Mouse (Mus musculus): ENCODE measurements at regions not wholly inside any gene's neighbourhood (a gene's known extent, or its start where the extent isn't known, plus 50 kb on each side); places are given as distances from the start of the nearest gene placed in this dataset.

DNA sequence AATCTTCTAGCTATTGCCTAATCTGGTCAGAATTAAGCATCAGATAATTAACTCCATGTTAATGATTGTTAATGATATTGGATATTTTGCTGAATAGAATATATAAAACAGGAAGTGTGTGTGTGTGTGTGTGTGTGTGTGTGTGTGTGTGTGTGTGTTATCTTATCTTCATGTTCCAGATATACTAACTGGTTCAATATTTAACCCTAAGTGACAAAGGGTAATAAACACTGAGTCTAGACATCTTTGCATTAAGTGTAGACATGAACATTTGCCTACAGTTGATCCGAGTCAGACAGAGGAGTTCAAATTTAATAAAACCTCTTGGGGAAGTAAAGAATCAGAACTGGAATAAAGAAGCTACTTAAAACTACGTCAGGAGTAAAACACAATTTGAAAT, 161.6 kb downstream of the Fsip2 start:
- Histone ChIP-seq H3K9ac (ENCODE audit: low read depth, low read length) (no peak overlapping the region), H3K4me1 (ENCODE audit: control insufficient read depth, insufficient read depth, low read length) (no peaks in the 10 kb centered on the region), H3K4me2 (ENCODE audit: low read depth, low read length) (no peak overlapping the region), H3K27me3 (replicated peaks; ENCODE audit: control insufficient read depth, insufficient read depth, low read length) (no peaks in the 10 kb centered on the region), H3K36me3 (ENCODE audit: control insufficient read depth, insufficient read depth, low read length) (no peaks in the 10 kb centered on the region), H3K27ac (replicated peaks; ENCODE audit: low read depth, low read length) (no peak overlapping the region), H3K9me3 (ENCODE audit: control insufficient read depth, low read length) (no peaks in the 10 kb centered on the region), H3K4me3 (ENCODE audit: low read depth, low read length) (no peak overlapping the region)
- ATAC-seq (ENCODE audit: low read depth): no peak
- 69% methylated on average over 2 of the region's 2 CpGs for WGBS
- no peak for DNase-seq (ENCODE audit: low spot score)

DNA sequence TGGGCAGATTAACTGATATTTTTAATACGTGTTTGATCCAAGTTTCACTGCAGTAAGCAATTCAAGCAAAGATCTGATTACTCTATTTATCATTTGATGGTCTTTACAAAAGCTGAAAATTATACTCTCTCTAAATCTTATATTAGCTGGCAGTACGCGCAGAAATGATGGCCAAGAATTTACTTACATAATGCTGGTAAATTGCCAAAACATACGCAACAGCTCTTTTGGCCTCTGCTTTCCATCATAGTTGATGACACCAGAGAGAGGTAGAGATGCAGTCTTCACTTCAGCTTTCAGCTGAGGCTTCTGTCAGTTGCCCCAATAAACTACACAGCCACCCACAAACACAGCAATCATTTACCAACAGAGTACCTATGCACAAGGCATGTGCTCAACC, 182.9 kb downstream of the Fsip2 start:
- ATAC-seq (ENCODE audit: low read depth): no peak
- DNase-seq (ENCODE audit: low spot score): peak; percentile 68
- Histone ChIP-seq H3K9ac (ENCODE audit: low read depth, low read length) (no peak overlapping the region), H3K27me3 (replicated peaks; ENCODE audit: control insufficient read depth, insufficient read depth, low read length) (no peaks in the 10 kb centered on the region), H3K4me1 (ENCODE audit: control insufficient read depth, insufficient read depth, low read length) (0 out of 2 replicates have a peak, but pooled peaks cover 2% of the 10 kb centered on the region), H3K36me3 (ENCODE audit: control insufficient read depth, insufficient read depth, low read length) (no peaks in the 10 kb centered on the region), H3K4me2 (ENCODE audit: low read depth, low read length) (no peak overlapping the region), H3K4me3 (ENCODE audit: low read depth, low read length) (no peak overlapping the region), H3K27ac (replicated peaks; ENCODE audit: low read depth, low read length) (no peak overlapping the region), H3K9me3 (ENCODE audit: control insufficient read depth, low read length) (0 out of 2 replicates have a peak, but pooled peaks cover 4% of the 10 kb centered on the region)
- WGBS: 58% methylated on average over 4 of the region's 4 CpGs

DNA sequence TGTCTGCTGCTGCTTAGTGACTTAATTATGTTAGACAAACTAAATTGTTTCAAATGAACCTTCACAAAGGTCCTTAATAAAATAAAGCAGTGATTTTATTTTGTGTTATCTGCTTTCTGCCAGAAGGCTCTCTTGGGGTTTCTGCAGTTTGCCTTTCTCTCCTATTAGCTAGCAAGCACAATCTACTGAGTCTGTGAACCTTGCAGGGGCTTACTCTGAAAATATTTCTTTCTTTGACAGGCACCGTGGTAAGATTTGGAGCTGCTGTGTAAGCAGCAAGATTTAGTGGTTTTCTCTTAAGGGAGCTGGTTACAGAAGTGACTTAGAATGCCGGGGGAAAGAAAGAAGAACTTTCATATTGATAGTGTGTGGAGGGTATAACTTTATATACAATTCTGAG, 187.3 kb downstream of the Fsip2 start:
- DNase-seq (ENCODE audit: low spot score) (peak; percentile 17), ATAC-seq (ENCODE audit: low read depth) (no peak)
- H3K4me3 ChIP-seq (ENCODE audit: low read depth, low read length): no peak overlapping the region
- no peak overlapping the region for H3K9ac ChIP-seq (ENCODE audit: low read depth, low read length)
- H3K36me3 ChIP-seq (ENCODE audit: control insufficient read depth, insufficient read depth, low read length): no peaks in the 10 kb centered on the region
- H3K4me2 ChIP-seq (ENCODE audit: low read depth, low read length): no peak overlapping the region
- WGBS: 44% methylated on average over 2 of the region's 2 CpGs
- 0 out of 2 replicates have a peak, but pooled peaks cover 6% of the 10 kb centered on the region for H3K4me1 ChIP-seq (ENCODE audit: control insufficient read depth, insufficient read depth, low read length)
- H3K27me3 ChIP-seq (replicated peaks; ENCODE audit: control insufficient read depth, insufficient read depth, low read length): no peaks in the 10 kb centered on the region
- H3K27ac ChIP-seq (replicated peaks; ENCODE audit: low read depth, low read length): no peak overlapping the region
- H3K9me3 ChIP-seq (ENCODE audit: control insufficient read depth, low read length): no peaks in the 10 kb centered on the region

DNA sequence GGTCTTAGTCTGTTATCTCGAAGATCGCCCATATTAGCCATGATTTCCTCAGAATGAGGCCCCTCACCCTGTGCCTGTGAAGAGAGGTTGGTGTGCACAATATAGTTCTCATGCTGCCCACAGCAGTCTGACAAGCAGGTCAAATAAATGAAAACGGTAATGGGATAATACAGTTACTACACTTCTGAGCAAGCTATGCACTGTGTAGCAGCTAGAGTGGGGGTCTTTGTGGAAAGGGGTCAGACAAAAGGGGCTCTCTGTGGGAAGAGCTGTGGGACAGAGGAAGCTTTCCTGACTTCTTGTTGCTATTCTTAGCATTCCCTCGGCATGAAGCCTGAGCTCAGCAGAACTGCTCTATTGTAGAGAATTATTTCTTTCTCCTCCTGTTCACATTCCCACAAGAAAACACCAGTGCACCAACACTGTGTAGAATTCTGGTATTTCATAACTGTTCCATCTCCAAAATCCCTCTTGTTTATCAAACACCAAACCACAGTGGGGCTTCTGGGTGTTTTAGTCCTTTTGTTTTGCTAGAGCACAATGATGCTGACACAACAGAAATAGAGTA, 187.9 kb downstream of the Fsip2 start:
- 40% methylated on average over 4 of the region's 4 CpGs for WGBS
- no peak overlapping the region for H3K27ac ChIP-seq (replicated peaks; ENCODE audit: low read depth, low read length)
- DNase-seq (ENCODE audit: low spot score) (peak; percentile 16), ATAC-seq (ENCODE audit: low read depth) (peak; percentile 30; the same call in 1 of the 2 replicates)
- H3K9ac ChIP-seq (ENCODE audit: low read depth, low read length): no peak overlapping the region
- H3K27me3 ChIP-seq (replicated peaks; ENCODE audit: control insufficient read depth, insufficient read depth, low read length): no peaks in the 10 kb centered on the region
- H3K9me3 ChIP-seq (ENCODE audit: control insufficient read depth, low read length): no peaks in the 10 kb centered on the region
- H3K4me1 ChIP-seq (ENCODE audit: control insufficient read depth, insufficient read depth, low read length): 0 out of 2 replicates have a peak, but pooled peaks cover 6% of the 10 kb centered on the region
- H3K36me3 ChIP-seq (ENCODE audit: control insufficient read depth, insufficient read depth, low read length): no peaks in the 10 kb centered on the region
- no peak overlapping the region for H3K4me3 ChIP-seq (ENCODE audit: low read depth, low read length)
- no peak overlapping the region for H3K4me2 ChIP-seq (ENCODE audit: low read depth, low read length)

DNA sequence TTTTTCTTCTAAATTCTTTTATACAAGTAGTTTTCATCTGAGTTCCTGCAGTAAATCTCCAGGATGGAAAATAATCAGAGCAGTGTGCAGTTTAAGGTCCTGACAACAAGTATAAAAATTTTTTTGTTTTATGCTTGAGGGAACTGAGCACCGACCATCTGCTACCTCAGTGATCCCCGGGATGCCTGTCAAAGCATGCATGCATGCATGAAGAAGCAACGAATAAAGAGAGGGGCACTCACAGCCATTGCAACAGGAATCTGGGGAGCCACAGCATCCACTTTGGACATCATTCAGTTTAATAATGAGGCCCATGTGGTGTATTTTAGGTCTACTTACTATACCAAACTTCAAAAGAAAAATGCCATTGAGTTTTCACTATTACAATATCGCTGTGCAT, 222.4 kb downstream of the Fsip2 start:
- Histone ChIP-seq H3K4me3 (ENCODE audit: low read depth, low read length) (no peak overlapping the region), H3K4me1 (ENCODE audit: control insufficient read depth, insufficient read depth, low read length) (no peaks in the 10 kb centered on the region), H3K9me3 (ENCODE audit: control insufficient read depth, low read length) (no peaks in the 10 kb centered on the region), H3K27ac (replicated peaks; ENCODE audit: low read depth, low read length) (no peak overlapping the region), H3K27me3 (replicated peaks; ENCODE audit: control insufficient read depth, insufficient read depth, low read length) (no peaks in the 10 kb centered on the region), H3K4me2 (ENCODE audit: low read depth, low read length) (no peak overlapping the region), H3K36me3 (ENCODE audit: control insufficient read depth, insufficient read depth, low read length) (no peaks in the 10 kb centered on the region), H3K9ac (ENCODE audit: low read depth, low read length) (no peak overlapping the region)
- ATAC-seq (ENCODE audit: low read depth): no peak
- WGBS: 58% methylated on average over 4 of the region's 4 CpGs
- DNase-seq (ENCODE audit: low spot score): peak; percentile 11
